Mouse (Mus musculus) heart, adult 2 months (tissue): ENCODE measurements around the gene Zfhx3.

Experiments used
- CTCF ChIP-seq: fragments of 200-600 bp; IDR thresholded peaks from 2 replicates; pipeline ENCODE4 v1.8.1; 2022; ENCODE audit warnings: antibody characterized with exemption, mild to moderate bottlenecking, moderate library complexity
- POLR2A ChIP-seq: fragments of 200-500 bp; IDR thresholded peaks from 2 replicates; pipeline ENCODE4 v1.6.1; 2011; ENCODE audit warnings: mild to moderate bottlenecking, low read depth, low read length, control low read depth; ENCODE audit not compliant: insufficient read depth

DNA sequence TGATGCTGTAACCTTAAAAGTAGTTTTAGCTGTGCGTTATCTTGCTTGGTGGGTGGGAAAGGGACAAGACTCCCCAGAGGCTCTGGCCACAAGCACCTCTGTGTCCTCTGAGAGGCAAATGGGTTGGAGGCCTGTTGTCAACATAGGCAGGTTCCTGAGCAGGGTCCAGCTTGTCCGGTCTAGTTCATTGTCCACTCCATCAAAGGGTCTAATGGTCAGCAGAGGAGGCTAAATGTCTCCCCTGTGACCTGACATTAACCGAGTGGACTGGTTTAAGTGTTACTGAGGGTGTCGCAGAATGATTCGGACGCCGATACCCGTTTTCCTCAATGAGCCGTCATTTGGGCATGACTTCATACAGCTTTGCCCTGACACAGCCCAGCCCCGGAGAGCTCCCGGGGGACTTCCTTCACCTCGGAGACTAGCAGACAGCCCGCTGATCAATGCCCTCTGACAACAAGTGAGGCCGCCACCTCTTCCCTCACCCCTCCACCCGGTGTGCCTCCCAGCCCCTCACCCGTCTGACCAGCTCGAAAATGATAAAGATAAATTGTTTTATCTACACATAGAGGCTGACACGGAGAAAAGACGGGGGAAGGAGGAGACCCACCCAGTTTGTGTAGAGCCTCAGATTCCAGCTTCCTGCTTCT is 298.7 kb downstream of the Zfhx3 start:
- no peak for TF ChIP-seq POLR2A
- no peak for TF ChIP-seq CTCF
